Mouse (Mus musculus): ENCODE measurements around the gene BC030500. TPM values are rescaled to one million over a fixed set of nuclear protein-coding genes. Genes with fewer than 3 reads are reported as not detected.

BC030500 gene
- polyA plus RNA-seq, 1 experiment from 2014 or later: 0.93 TPM

DNA sequence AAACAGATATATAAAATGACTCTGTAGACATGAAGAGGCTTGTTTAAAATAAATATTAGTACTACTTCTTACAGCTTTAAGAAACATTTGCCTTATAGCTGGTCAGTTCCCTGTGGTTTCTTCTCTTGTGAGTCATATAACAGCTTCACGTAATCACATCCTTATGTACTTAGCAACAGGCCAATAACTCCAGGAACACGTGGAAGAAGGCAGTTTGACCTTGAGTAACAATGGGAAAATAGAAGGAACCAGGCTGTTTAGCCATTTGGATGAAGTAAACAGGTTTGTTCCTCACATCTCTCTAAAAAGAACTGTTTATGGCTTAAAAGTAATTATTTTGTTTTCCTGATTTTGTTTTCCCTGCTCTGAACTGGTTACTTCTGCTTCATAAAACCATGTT lies 3.6 kb downstream of the BC030500 start:
- Histone ChIP-seq H3K36me3 (ENCODE audit: control insufficient read depth, insufficient read depth, low read length) (no peaks in the 10 kb centered on the region), H3K9me3 (ENCODE audit: control insufficient read depth, low read depth, low read length) (no peaks in the 10 kb centered on the region), H3K4me2 (replicated peaks; ENCODE audit: low read depth, low read length) (no peak overlapping the region), H3K4me1 (ENCODE audit: control insufficient read depth, insufficient read depth, low read length) (peaks cover 10% of the 10 kb centered on the region; the same call in 1 of the 2 replicates), H3K27me3 (ENCODE audit: control insufficient read depth, insufficient read depth, low read length) (no peaks in the 10 kb centered on the region), H3K27ac (ENCODE audit: low read length) (no peak overlapping the region), H3K9ac (replicated peaks; ENCODE audit: low read depth, low read length) (no peak overlapping the region), H3K4me3 (ENCODE audit: low read depth, low read length) (no peak overlapping the region)
- no peak for ATAC-seq (ENCODE audit: insufficient number of reproducible peaks, insufficient read depth, low FRiP score, low read depth)
- WGBS: 51% methylated on average over 2 of the region's 2 CpGs

DNA sequence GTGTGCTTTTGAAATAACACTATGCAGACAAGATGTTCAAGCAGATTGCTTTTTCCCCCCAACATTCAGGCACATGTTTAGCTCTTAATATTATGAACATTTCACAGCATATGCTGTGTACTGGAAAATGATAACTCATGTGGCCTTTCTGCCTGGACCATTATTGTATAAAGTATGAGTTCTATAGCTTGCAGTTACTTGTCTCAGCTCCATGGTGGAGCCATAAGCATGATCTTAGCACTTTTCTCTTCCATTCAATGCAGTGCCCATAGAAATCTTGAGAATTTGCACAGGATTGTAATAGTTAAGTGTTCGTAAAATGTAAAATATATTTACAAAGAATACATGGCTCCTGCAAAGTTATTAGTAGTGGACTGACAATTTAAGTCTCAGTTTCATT lies 19.5 kb downstream of the BC030500 start:
- no peaks in the 10 kb centered on the region for H3K9me3 ChIP-seq (ENCODE audit: control insufficient read depth, low read depth, low read length)
- ATAC-seq (ENCODE audit: insufficient number of reproducible peaks, insufficient read depth, low FRiP score, low read depth): no peak
- H3K9ac ChIP-seq (replicated peaks; ENCODE audit: low read depth, low read length): no peak overlapping the region
- H3K4me3 ChIP-seq (ENCODE audit: low read depth, low read length): no peak overlapping the region
- H3K27ac ChIP-seq (ENCODE audit: low read length): no peak overlapping the region
- whole genome bisulfite sequencing: 64% methylated on average over 1 of the region's 1 CpGs
- H3K4me2 ChIP-seq (replicated peaks; ENCODE audit: low read depth, low read length): no peak overlapping the region
- no peaks in the 10 kb centered on the region for H3K27me3 ChIP-seq (ENCODE audit: control insufficient read depth, insufficient read depth, low read length)
- H3K4me1 ChIP-seq (ENCODE audit: control insufficient read depth, insufficient read depth, low read length): no peaks in the 10 kb centered on the region
- no peaks in the 10 kb centered on the region for H3K36me3 ChIP-seq (ENCODE audit: control insufficient read depth, insufficient read depth, low read length)

DNA sequence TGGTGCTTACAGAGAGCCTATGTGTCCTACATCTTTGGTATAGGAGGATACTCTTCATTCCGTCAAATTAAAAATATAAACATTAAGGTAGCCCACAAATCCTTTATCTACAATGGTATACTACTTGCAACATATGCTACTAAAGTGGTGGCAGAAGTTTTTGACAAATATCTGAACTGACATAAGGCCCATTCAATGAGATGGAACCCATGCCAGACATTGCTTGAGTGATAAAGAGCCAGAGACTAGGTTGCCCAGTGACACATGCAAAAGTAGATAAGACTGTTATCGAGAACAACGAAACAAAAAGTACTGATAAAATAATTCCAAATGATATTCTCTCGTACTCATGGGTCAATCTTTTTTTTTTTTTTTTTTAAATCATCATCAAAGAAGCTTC lies 32.2 kb downstream of the BC030500 start:
- no peaks in the 10 kb centered on the region for H3K9me3 ChIP-seq (ENCODE audit: control insufficient read depth, low read depth, low read length)
- no peak overlapping the region for H3K27ac ChIP-seq (ENCODE audit: low read length)
- no peaks in the 10 kb centered on the region for H3K36me3 ChIP-seq (ENCODE audit: control insufficient read depth, insufficient read depth, low read length)
- no peak overlapping the region for H3K4me2 ChIP-seq (replicated peaks; ENCODE audit: low read depth, low read length)
- no peak overlapping the region for H3K4me3 ChIP-seq (ENCODE audit: low read depth, low read length)
- no peak overlapping the region for H3K9ac ChIP-seq (replicated peaks; ENCODE audit: low read depth, low read length)
- no peak for ATAC-seq (ENCODE audit: insufficient number of reproducible peaks, insufficient read depth, low FRiP score, low read depth)
- WGBS: 93% methylated on average over 4 of the region's 4 CpGs
- no peaks in the 10 kb centered on the region for H3K27me3 ChIP-seq (ENCODE audit: control insufficient read depth, insufficient read depth, low read length)
- H3K4me1 ChIP-seq (ENCODE audit: control insufficient read depth, insufficient read depth, low read length): no peaks in the 10 kb centered on the region

DNA sequence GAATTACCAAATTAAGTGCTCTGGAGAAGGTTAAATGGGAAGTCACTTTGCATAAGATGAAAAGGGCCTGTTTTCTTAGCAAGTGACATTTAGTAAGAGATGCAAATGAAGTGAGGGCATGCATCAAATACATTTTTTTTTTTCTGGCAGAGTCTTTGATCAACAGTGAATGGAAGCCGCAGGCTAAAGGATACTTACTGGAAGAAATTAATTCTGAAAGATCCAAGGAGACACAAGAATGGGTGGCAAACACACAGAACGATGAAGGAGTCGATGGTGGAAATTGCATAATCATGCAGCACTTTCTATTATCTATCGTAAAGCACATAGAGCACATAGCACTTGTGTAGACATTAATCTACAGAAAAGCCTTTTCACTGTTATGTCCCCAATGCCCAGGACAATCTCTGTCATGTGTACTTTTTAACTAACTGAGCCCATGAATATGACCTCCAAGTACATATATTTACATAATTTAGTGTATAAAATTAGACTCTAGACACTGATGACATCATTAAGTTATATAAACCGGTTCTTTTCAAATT lies 45.7 kb downstream of the BC030500 start:
- Histone ChIP-seq H3K27me3 (ENCODE audit: control insufficient read depth, insufficient read depth, low read length) (no peaks in the 10 kb centered on the region), H3K9ac (replicated peaks; ENCODE audit: low read depth, low read length) (no peak overlapping the region), H3K9me3 (ENCODE audit: control insufficient read depth, low read depth, low read length) (no peaks in the 10 kb centered on the region), H3K4me1 (ENCODE audit: control insufficient read depth, insufficient read depth, low read length) (no peaks in the 10 kb centered on the region), H3K36me3 (ENCODE audit: control insufficient read depth, insufficient read depth, low read length) (no peaks in the 10 kb centered on the region), H3K27ac (ENCODE audit: low read length) (no peak overlapping the region), H3K4me3 (ENCODE audit: low read depth, low read length) (no peak overlapping the region), H3K4me2 (replicated peaks; ENCODE audit: low read depth, low read length) (no peak overlapping the region)
- ATAC-seq (ENCODE audit: insufficient number of reproducible peaks, insufficient read depth, low FRiP score, low read depth): no peak
- WGBS: 83% methylated on average over 5 of the region's 5 CpGs

Other genes with a start within 250 kb of the BC030500 start
- 1.2 and 1.6 TPM in 2 replicates for gene Galntl6, start 885 bp downstream of the BC030500 start, polyA plus RNA-seq (2014; fragmentation: Nextera tagmentation; extraction: Ambion mirVana)